Mouse (Mus musculus) embryonic stem cell, embryonic (primary cell): ENCODE measurements around the gene Prg2.

Experiments used
- CTCF ChIA-PET, 4 experiments: fragments of 300-600 bp in 2 of 4; fragments of 350-600 bp in 2 of 4; sonication (Branson Sonifier 250); formaldehyde crosslinking; loops; one replicate each; lab custom pipeline; 2022; ENCODE audit warnings: inconsistent platforms in 2 of 4; lab: Charles Lee
- POLR2A ChIA-PET, 4 experiments: fragments of 300-600 bp in 2 of 4; fragments of 350-600 bp in 2 of 4; sonication (Branson Sonifier 250); formaldehyde crosslinking; loops; one replicate each; lab custom pipeline; 2022; ENCODE audit warnings: antibody characterized with exemption in 4 of 4, inconsistent platforms in 1 of 4; lab: Charles Lee

Prg2 gene

DNA sequence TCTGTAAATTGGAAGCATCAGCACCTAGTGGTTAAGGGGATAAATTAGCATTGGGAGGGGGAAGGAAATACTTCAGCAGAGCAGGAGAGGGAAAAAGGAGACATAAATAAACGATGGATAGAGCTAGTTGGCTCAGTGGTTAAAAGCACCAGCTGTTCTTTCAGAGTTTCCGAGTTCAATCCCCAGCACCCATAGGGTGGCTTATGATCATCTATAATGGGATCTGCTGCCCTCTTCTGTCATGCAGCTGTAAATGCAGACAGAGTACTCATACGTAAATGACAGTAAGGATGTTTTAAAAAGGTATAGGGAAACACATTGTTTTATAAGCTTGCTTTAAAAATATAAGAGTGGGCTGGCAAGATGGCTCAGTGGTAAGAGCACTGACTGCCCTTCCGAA is 27.5 kb downstream of the Prg2 start:
- POLR2A ChIA-PET = interaction anchor here in 2 of 4 experiments (0.6 to 0.9 kb wide), 3 partner anchors 11 to 69 kb away, joined by 3 to 5 read pairs (median 4); partner anchors contain the start of gene Tnks1bp1 (in 1 of the 2)
- CTCF ChIA-PET = interaction anchor here (0.5 to 3.6 kb wide), 35 partner anchors 8 to 553 kb away, joined by 3 to 27 read pairs (median 4); partner anchors contain the start of gene Smtnl1 (in 1 of the 4)

DNA sequence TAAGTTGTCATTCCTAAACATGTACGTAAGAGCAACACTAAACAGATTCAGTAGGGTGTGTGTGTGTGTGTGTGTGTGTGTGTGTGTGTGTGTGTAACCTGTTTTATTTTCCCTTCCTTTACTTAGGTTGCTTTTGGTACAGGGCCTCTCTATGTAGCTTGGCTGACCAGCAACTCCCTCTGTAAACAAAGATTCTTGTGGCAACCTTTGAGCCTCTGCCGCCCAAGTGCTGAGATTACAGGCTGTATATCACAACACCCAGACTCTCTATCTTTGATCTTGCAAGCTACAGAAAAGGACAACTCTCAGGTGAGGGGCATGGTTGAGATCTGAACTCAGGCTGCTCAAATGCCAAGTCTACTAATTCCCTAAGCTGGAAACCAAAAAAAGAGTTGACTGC is 29.0 kb downstream of the Prg2 start:
- ChIA-PET CTCF (interaction anchor here (0.7 to 3.6 kb wide), 7 partner anchors 10 to 212 kb away, joined by 3 to 27 read pairs (median 3); no protein-coding TSS in a partner anchor), POLR2A (interaction anchor here in 1 of 4 experiments (1.7 kb wide), 1 partner anchor 11 kb away, joined by 3 read pairs; no protein-coding TSS in a partner anchor)

GRCm38 (mm10) chr2:85011906-85012604 is 31.8 kb downstream of the Prg2 start:
- ChIA-PET CTCF (interaction anchor here in 3 of 4 experiments (0.6 to 1.5 kb wide), 4 partner anchors 10 to 250 kb away, joined by 3 to 7 read pairs (median 4); no protein-coding TSS in a partner anchor), POLR2A (interaction anchor here (0.5 to 1.1 kb wide), 5 partner anchors 10 to 486 kb away, joined by 3 to 9 read pairs (median 5); partner anchors contain the start of genes P2rx3 (in 1 of the 4) and Ssrp1 (in 1 of the 4))

DNA sequence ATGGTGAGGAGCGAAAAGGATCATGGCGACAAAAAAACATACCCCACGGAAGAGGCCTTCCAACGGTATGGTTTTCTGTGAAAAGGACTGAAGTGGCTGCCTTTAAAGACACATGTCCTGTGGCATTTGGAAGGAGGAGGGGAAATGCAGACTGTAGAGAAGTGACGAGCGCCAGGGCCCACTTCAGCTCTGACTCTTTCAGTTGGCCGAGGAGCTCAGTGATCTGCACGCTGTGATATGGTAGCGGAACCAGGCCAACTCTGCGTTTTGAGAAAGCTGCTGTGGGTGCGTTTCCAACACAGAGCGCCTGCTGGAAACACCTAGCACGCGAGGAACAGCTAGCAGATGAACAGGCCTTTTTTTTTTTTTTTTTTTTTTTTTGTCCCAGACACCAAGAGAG is 32.4 kb downstream of the Prg2 start:
- ChIA-PET CTCF (interaction anchor here (0.6 to 1.5 kb wide), 6 partner anchors 9 to 491 kb away, joined by 3 to 18 read pairs (median 6); no protein-coding TSS in a partner anchor), POLR2A (interaction anchor here (0.5 to 1.1 kb wide), 5 partner anchors 10 to 487 kb away, joined by 3 to 9 read pairs (median 5); partner anchors contain the start of genes P2rx3 (in 1 of the 4) and Ssrp1 (in 1 of the 4))

DNA sequence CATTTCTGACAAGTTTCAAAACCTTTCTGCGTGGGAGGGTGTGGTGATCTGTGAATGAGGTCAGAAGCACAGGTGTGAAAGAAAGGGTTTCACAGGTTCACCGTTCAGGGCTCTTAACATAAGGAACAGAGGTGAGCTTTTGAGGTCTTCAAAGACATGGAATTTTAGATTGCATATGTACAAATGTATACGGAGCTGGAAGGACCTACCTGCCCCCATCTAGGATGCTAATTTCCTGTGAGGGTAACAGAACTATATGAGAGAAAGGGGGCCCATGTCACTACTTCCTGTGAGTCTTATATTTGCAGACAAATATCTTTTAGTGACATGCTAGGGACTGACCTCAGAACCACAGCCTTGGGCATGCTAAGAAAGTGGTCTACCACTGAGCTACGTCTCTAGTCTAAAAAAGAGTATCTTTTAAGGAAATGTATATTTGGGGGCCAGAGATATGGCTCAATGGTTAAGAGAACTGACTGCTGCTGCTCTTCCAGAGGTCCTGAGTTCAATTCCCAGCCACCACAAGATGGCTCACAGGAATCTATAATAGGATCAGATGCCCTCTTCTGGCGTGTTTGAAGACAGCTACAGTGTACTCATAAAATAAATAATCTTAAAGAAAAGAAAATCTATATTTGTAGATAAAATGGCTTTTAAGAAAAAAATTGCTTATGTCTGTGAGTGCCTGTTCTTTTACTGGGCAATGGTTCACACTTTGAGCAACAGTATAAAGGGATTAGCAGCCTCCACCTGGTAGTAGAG is 33.7 kb downstream of the Prg2 start:
- ChIA-PET POLR2A (interaction anchor here in 2 of 4 experiments (0.7 to 1.1 kb wide), 2 partner anchors 33 to 54 kb away, joined by 3 read pairs; partner anchors contain the start of gene Tnks1bp1 (in 1 of the 2)), CTCF (interaction anchor here in 1 of 4 experiments (1.0 kb wide), 1 partner anchor 10 kb away, joined by 3 read pairs; no protein-coding TSS in a partner anchor)

DNA sequence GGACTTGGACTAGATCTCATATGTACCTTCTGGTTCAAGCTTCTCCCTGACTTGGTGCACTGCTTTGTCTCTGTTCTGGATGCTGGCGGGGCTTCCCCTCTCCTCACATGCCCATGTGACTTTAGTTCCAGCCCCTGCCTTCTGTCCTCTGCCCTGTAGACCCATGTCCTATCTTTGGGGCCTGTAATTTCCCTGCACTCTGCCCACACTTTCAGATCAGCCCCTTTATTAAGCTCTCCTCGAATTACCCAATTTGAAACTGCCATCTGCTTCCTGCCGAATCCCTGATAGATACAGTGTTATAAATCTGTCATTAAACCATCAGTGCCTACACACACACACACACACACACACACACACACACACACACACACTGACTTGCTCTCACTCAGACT is 34.3 kb downstream of the Prg2 start:
- CTCF ChIA-PET = interaction anchor here in 1 of 4 experiments (0.7 to 1.0 kb wide), 2 partner anchors 9 to 146 kb away, joined by 3 to 6 read pairs; no protein-coding TSS in a partner anchor
- POLR2A ChIA-PET = interaction anchor here in 2 of 4 experiments (0.7 to 1.1 kb wide), 2 partner anchors 33 to 54 kb away, joined by 3 read pairs; partner anchors contain the start of gene Tnks1bp1 (in 1 of the 2)

DNA sequence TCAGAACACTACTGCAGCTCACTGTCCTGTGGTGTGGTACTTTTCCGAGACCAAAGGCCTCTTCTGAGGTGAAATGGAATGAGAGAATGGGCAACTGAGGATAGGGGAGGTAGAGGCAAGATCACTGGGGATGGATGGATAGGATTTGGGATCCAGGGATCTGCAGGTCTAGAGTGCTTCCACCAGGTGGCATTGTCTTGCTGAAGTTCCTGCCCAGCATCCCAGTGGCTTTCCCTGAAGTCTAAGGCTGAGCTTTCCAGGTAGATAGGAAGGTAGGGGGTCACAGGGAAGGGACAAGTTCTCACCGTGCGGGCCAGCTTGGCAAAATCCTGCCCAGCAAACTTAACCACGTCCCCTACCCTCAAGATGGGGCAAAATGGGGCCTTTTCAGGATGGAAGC is 41.8 kb downstream of the Prg2 start:
- ChIA-PET POLR2A (interaction anchor here in 2 of 4 experiments (0.6 to 1.9 kb wide), 2 partner anchors 21 to 26 kb away, joined by 5 to 7 read pairs; partner anchors contain the start of gene Tnks1bp1 (in 1 of the 2)), CTCF (interaction anchor here (0.6 to 1.9 kb wide), 15 partner anchors 9 to 225 kb away, joined by 3 to 10 read pairs (median 3); no protein-coding TSS in a partner anchor)

DNA sequence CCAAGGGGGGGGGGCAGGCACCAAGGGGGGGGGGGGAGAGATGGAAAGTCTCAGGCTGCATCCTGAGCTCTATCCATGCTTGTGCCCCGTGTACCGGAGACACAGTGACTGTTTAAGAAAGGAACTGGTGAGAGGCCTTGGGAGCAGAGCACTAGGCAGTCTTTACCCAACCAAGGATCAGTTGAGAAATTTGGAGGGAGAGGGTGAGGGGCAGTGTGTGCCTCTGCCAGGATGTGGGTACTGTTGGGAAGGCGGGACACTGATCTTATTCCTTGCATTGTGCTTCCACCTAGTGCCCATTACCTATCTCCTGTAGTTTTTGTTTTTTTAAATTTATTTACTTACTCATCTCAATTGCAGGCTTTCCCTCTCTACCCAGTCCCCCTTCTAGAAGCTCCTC is 45.9 kb downstream of the Prg2 start:
- ChIA-PET CTCF (interaction anchor here in 2 of 4 experiments (0.6 to 1.1 kb wide), 2 partner anchors 18 to 221 kb away, joined by 3 read pairs; no protein-coding TSS in a partner anchor), POLR2A (interaction anchor here in 2 of 4 experiments (0.7 to 4.1 kb wide), 2 partner anchors 10 to 22 kb away, joined by 4 to 18 read pairs; partner anchors contain the start of genes P2rx3 (in 1 of the 2), Ssrp1 (in 1 of the 2) and Tnks1bp1 (in 1 of the 2))

- CTCF ChIA-PET = no interaction called here
- POLR2A ChIA-PET = interaction anchor here in 2 of 4 experiments (1.0 to 1.3 kb wide), 2 partner anchors 10 to 15 kb away, joined by 3 read pairs; partner anchors contain the start of genes P2rx3 (in 1 of the 2) and Ssrp1 (in 1 of the 2)
Observed at GRCm38 (mm10) chr2:85027281-85027680, 47.0 kb downstream of the Prg2 start.

DNA sequence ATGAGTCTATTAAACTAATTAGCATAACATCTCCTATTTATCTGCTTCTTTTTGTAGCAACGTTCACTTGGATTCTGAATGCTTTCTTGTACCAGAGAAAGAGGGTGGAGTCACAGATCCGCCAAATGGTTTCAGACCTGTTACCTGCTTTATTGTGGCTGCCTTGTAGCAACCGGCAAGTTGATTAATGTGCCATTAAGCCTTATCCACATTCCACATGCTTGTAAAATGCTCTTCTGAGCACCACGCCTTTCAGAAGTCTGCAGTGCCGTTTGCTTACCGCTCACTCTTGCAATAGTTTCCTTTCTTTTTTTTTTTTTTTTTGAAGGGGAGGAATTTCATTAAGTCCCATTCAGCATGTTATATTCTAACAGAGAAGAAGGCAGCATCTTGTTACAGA is 49.6 kb downstream of the Prg2 start:
- POLR2A ChIA-PET = interaction anchor here in 2 of 4 experiments (0.6 to 2.1 kb wide), 5 partner anchors 11 to 36 kb away, joined by 3 to 9 read pairs (median 3); partner anchors contain the start of gene Tnks1bp1 (in 1 of the 2)
- CTCF ChIA-PET = interaction anchor here in 1 of 4 experiments (0.9 to 1.4 kb wide), 3 partner anchors 8 to 162 kb away, joined by 3 to 4 read pairs (median 4); no protein-coding TSS in a partner anchor

- ChIA-PET POLR2A (interaction anchor here in 1 of 4 experiments (0.6 to 2.1 kb wide), 2 partner anchors 17 to 46 kb away, joined by 3 to 9 read pairs; partner anchors contain the start of gene Tnks1bp1), CTCF (interaction anchor here in 1 of 4 experiments (0.9 to 1.4 kb wide), 2 partner anchors 9 to 10 kb away, joined by 3 to 4 read pairs; no protein-coding TSS in a partner anchor)
Observed at GRCm38 (mm10) chr2:85030989-85031388, 50.7 kb downstream of the Prg2 start.

- CTCF ChIA-PET = interaction anchor here in 1 of 4 experiments (1.1 kb wide), 1 partner anchor 15 kb away, joined by 4 read pairs; the partner anchor contains the start of gene Tnks1bp1
- POLR2A ChIA-PET = interaction anchor here in 3 of 4 experiments (0.5 to 2.3 kb wide), 7 partner anchors 13 to 162 kb away, joined by 3 to 10 read pairs (median 4); partner anchors contain the start of gene Tnks1bp1 (in 1 of the 3)
Observed at GRCm38 (mm10) chr2:85033121-85033520, 52.9 kb downstream of the Prg2 start.
